Mouse (Mus musculus): ENCODE results near the gene Clcn5. TPM values are rescaled to one million over a fixed set of nuclear protein-coding genes. Genes with fewer than 3 reads are reported as not detected.

The Clcn5 gene
- total RNA-seq, 2 experiments from 2014 or later, result 4.5 to 6.1 TPM

- DNase-seq, result no peak
- intact Hi-C loops (cut with DNase I), result no loop called here
Measured at GRCm38 (mm10) chrX:7204099-7204498, 115.1 kb downstream of the Clcn5 start.

- no peak for DNase-seq
- intact Hi-C loops (cut with DNase I), result no loop called here
Measured at GRCm38 (mm10) chrX:7203535-7203934, 115.6 kb downstream of the Clcn5 start.

GRCm38 (mm10) chrX:7197833-7198232, 121.3 kb downstream of the Clcn5 start:
- DNase-seq, result no peak
- intact Hi-C loops (cut with DNase I), result loop anchor here (10.0 kb wide), 1 partner anchor 117 kb away; the partner anchor contains the start of gene Clcn5

- DNase-seq, result no peak
- intact Hi-C loops (cut with DNase I), result loop anchor here (10.0 kb wide), 1 partner anchor 124 kb away; the partner anchor contains the start of gene Clcn5
Measured at GRCm38 (mm10) chrX:7190816-7191215, 128.3 kb downstream of the Clcn5 start.

GRCm38 (mm10) chrX:7188311-7188807, 130.8 kb downstream of the Clcn5 start:
- peak; percentile 11 to 18 for DNase-seq
- intact Hi-C loops (cut with DNase I), result no loop called here

GRCm38 (mm10) chrX:7187455-7188310, 131.5 kb downstream of the Clcn5 start:
- intact Hi-C loops (cut with DNase I), result no loop called here
- DNase-seq, result no peak

- intact Hi-C loops (cut with DNase I), result no loop called here
- DNase-seq, result no peak
Measured at GRCm38 (mm10) chrX:7170156-7170555, 149.0 kb downstream of the Clcn5 start.

GRCm38 (mm10) chrX:7168799-7169198, 150.4 kb downstream of the Clcn5 start:
- intact Hi-C loops (cut with DNase I), result no loop called here
- DNase-seq, result no peak

GRCm38 (mm10) chrX:7157976-7158375, 161.2 kb downstream of the Clcn5 start:
- intact Hi-C loops (cut with DNase I), result no loop called here

GRCm38 (mm10) chrX:7156026-7156732, 163.0 kb downstream of the Clcn5 start:
- no peak for DNase-seq
- intact Hi-C loops (cut with DNase I), result no loop called here

More at GRCm38 (mm10) chrX:7157976-7158375, 161.2 kb downstream of the Clcn5 start:
- DNase-seq, result no peak

- intact Hi-C loops (cut with DNase I), result no loop called here
- peak in 1 of 2 experiments; percentile 8 for DNase-seq
Measured at GRCm38 (mm10) chrX:7150129-7150528, 169.0 kb downstream of the Clcn5 start.

- DNase-seq, result no peak
- intact Hi-C loops (cut with DNase I), result loop anchor here (2.0 kb wide), 1 partner anchor 223 kb away; no protein-coding TSS in a partner anchor
Measured at GRCm38 (mm10) chrX:7146156-7146555, 173.0 kb downstream of the Clcn5 start.

- DNase-seq, result peak; percentile 1 to 7
- intact Hi-C loops (cut with DNase I), result no loop called here
Measured at GRCm38 (mm10) chrX:7121618-7122280, 197.4 kb downstream of the Clcn5 start.

GRCm38 (mm10) chrX:7114885-7115284, 204.3 kb downstream of the Clcn5 start:
- intact Hi-C loops (cut with DNase I), result no loop called here
- no peak for DNase-seq

Small RNA genes lying within 50 kb of the gene (microRNA-seq; reads per million reads assigned to microRNA genes)
- 237 to 413 reads per million in 2 experiments for gene Mir188
- gene Mir362, result 15.9 to 26.1 reads per million in 2 experiments
- gene Mir500, result 193 to 431 reads per million in 2 experiments
- gene Mir501, result 586 to 1,274 reads per million in 2 experiments
- gene Mir532, result 1,372 to 1,583 reads per million in 2 experiments

Other genes starting within 250 kb of the Clcn5 start
- under 1 TPM; 0.53 to 0.95 TPM for gene Usp27x, start 56.5 kb upstream of the Clcn5 start, total RNA-seq (2021)